Mouse (Mus musculus) B cell, adult 2 months (primary cell): ENCODE measurements around the gene Fgb.

Source experiments
- DNase-seq, 2 experiments: peaks; one replicate each; pipeline ENCODE4 v3.0.0; 2022

The Fgb gene

DNA sequence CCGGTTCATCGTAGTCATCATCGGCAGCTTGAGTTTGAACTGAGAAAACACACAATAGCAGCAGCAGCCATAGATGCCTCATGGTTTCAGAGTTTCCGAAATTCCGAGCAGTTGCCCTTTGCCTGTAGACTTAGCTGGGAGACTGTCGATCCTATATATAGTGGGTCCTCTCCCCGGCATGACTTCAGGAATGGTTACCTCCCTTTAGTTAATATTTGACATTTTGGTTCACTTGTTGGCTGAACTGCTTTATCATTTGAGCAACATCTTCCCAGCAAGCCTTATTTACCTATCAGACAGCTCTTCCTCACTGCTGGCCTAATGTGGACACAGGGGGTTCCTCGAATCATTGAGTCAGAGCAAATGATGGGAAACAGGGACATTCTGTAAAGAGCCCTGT, at the start of gene Fgb:
TSS of gene Fgb (minus strand) at position 184 of the 400 bp plus-strand sequence.
- no peak for DNase-seq

DNA sequence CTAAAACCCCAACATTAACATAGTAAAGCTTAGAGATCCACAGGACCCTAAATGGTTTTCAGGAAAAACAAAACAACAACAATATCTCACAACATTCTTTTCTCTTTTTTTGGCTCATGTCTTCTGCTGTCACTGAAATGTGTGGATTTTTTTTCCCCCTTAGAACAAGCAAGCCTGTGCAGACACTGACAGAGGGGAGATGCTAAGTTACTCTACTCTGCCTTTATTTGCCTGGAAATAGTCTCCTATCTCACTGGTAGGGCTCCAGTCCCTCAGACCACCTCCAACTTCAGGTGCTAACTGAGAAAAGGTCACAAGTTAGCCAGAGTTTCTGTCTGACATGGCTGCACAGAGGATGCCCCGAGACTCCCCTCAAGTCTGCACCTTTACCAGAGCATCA, 49.5 kb upstream of the Fgb start:
- DNase-seq = no peak

DNA sequence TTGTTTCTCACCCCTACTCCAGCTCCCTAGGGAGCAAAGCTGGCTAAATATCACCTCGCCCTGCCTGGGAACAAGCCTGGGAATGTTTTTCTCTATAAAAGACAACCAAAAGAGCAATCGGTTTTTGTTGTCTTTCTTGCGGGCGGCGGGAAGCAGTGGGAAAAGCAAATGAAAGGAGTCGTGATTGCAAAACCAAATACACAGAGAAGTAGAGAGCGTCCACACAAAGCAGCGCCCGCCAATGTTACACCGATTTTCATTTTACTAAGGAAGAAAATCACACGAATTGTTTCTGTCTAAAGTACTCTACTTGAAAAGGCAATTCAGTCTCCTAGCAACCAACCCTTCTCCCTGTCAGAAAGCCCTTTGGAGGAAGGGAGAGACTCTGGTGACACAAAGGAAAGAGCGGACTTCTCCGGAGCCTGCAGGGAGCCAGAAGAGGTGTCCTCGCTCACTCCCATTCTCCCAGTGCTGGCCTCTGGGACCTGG, 48.9 kb upstream of the Fgb start:
- DNase-seq = no peak

DNA sequence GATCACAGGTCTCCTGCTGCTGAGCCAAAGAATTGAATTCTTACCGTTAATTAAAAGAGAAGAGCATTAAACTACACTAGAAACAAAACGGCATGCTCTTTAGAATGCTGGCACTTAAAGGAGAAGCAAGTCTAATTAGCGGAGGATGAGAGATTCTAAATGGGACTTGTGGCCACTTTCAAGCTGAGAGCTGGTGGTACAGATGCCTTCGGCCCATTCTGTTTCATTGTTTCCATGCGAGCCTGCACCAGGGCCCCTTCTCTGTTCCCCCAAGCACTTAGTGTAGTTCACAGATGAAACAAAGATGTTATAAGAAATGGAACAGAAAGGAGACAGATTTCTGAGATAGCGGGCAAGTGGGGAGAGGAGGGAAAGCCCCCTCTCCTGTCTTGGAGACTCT, 47.9 kb upstream of the Fgb start:
- DNase-seq = no peak

DNA sequence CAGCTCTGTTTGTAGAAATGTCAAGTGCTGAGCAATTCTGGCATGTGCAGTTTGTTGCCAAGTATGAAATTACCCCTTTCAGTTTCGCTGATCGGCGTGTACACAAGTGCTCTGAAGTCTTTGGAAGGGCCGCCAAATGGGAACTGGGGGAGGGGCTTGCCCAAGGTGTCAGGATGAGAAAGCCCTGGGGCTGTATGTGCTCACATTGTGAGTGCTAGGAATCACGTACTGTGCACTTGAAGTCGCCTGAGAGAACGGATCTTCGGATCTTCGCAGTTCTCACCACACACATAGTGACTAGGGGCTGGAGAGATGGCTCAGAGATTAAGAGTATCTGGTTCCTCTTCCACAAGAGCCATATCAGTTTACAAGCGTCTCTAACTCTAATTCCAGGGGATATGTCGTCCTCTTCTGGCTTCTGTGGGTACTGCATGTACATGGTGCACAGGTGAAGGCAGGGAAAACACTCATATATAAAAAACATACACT, 30.9 kb upstream of the Fgb start:
- peak; percentile 79 to 81 for DNase-seq

DNA sequence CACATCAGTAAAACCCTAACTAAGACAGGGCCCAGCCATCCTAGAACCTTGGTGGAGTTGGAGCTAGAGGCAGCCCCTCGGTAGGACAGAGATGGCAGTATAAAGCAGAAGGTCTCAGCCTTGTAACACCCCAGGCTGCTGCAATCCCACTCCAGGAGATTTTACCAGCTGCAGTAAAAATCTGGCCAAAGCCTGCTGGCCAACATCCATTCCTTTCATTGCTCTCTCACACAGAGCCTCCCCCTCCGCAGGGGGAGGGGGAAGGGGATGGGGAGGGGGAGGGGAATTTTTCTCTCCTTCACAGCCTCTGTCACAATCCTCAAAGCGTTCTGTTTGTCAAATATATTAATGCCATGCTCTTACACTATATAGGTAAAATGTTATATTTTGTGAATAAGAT, 26.9 kb upstream of the Fgb start:
- no peak for DNase-seq

DNA sequence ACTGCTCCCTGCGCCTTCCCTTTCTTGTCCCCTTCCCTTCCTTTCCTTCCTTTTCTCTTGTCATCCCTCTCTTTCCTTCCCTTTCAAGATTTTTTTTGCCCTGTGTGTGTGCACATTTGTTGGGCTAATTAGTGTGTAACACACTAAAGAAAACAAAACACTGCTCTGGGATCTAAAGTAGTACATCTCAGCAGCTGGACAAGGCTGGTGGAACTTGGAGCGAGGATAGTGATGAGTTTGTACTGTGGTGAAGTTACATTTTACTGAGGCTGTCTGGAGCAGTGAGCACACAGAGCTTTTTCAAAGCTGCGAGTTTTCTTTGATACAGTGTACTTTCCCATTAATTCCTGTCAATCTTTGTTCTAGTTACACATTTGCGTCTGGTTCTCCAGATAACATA, 20.6 kb upstream of the Fgb start:
- DNase-seq = no peak

DNA sequence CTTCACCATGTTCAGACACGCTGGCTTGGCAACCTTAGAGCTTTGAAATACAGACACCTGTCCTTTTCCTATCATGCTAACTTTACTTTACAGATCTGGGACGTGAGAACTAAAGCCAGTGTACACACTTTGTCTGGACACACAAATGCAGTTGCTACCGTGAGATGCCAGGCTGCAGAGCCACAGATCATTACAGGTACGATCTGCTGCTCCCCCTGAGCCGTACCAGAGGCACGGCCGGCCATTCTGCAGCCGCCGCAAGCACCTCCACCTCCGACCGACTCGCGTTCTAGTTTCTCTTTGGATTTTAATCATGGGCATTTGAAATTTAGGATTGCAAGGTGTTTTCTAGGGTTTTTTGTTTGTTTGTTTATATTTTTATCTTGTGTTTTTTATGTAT, 19.2 kb upstream of the Fgb start:
- DNase-seq = no peak

DNA sequence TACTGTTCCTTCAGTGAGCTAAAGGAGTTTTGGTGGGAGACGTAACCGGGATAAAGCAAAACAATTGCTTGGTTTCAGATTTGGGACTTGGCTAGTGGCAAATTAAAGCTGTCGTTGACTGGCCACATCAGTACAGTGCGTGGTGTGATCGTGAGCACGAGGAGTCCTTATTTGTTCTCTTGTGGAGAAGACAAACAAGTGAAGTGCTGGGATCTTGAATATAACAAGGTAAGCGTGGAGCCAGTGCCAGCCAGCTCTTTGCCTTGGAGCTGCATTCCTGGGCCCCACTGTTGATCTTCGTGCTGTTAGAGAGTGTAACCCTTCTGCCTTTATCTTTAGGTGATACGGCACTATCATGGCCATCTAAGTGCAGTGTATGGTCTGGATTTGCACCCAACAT, 18.3 kb upstream of the Fgb start:
- DNase-seq = no peak

DNA sequence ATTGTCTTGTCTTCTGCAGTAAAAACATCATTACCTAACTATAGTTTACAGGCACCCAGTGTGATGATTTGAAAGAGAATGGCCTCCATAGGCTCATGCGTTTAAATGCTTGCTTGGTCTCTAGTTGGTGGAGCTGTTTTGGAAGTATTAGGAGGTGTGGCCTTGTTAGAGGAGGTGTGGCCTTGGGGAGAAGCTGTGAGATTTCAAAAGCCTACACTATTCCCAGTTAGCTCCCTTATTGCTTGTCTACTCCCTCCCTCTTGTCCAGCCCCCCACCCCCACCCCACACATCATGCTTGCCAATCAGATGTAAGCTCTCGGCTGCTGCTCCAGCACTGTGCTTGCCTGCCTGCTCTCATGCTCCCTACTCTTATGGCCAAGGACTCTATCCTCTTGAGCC, 7.4 kb upstream of the Fgb start:
- no peak for DNase-seq

DNA sequence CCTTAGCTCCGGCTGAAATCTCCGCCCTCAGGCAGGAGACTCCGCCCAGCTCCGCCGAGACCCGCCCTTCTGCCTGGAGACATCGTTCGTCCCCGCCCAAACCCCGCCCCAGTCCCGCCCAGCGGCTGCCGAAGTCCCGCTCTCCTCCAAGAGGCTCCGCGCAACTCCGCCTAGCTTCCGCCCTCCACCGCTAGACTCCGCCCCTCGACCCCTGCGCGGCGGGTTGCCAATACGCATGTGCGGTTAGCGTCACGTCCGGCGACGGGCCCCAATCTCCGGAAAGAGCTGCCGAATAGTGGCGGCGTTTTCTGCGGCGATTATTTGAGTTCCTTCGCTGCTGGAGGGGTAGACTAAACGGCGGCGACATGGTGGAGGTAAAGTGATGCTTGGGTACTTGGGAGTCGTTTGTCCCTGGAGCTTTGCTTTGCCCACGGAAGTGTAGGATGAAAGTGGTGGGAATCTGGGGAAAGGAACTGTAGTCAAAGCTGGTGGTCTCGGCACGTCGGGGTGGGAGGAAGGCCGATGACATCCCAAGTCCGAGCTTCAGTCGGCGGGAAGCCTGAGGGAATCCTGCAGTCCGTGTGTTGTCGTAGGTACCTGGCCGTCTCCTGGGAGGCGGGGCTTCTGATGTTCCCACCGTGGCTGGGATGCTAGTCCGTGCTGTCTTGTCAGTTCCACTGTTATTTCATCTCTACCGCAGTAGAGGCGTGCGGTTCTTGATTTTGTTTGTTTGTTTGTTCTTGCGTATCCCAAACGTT, 5.8 kb upstream of the Fgb start, which contains the start of gene Plrg1:
TSS of gene Plrg1 (plus strand) at position 242 of the 758 bp plus-strand sequence.
- DNase-seq = peak; percentile 99

DNA sequence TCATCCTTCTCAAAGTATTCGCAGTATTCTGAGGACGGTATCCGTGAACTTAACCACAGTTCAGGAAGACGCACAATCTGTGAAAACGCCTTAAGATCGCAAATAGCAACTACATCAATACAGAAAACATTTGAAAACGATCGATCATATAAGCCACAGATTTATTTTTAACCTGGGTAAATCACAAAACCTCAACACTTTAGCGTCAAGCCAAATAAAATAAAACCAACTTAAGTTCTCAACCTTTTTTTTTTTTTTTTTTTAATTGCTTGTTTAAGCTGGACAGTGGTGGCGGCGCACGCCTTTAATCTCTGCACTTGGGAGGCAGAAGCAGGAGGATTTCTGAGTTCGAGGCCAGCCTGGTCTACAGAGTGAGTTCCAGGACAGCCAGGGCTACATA, 5.1 kb upstream of the Fgb start:
- no peak for DNase-seq

DNA sequence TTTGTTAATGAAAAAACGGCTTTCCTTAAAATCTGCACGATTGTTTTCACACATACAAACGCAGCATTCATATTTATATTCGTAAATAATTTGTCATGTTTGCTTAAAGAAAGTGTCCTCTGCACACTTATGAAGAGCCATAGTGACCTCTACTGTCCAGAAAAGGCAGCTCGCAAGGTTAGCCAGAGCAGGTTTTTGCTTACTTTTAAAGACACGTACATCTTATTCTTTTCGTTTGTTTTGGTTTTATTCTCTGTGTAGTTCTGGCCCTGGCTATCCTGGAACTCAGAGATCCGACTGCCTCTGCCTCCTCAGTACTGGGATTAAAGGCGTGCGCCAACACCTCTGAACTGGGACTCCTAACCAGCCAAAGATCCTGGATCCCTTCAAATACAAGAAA, 4.1 kb upstream of the Fgb start:
- DNase-seq = peak; percentile 39 to 40

DNA sequence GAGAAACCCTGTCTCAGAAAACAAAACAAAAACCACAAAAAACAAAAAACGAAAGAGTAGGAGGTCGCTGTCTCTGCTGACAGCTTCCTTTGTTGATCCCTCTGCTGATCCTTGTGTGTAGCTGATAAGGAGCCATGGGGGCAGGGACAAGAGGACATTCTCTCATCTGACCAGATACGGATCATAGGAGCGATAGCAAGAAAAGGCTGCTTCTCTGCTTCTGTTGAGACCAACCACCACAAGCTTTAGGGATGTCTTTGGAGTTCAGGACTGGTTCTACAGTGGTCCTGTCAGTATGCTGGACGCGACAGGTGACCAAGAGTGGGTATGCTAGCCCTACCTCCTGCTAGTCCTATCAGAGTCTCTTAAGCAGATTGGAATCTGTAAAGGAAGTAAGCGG, 3.5 kb upstream of the Fgb start:
- DNase-seq = no peak

DNA sequence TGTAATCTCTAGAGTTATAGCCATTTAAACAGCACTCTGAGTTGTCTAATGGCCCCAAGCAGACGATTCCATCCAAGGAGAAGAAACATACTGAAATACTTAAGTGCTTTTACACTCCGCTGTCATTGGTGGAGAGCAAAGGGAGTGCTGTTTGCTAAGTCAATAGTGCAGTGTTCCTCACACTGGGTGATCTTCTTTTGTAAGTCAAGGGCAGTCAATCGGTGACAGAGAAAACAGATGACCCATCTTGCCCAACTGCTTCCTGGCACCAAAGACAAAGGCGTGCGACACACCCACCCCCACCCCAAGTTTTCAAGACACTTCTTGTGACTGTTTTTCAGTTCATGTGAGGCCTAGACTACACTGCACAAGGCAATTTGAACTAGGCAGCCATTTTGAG, 2.4 kb upstream of the Fgb start:
- no peak for DNase-seq

DNA sequence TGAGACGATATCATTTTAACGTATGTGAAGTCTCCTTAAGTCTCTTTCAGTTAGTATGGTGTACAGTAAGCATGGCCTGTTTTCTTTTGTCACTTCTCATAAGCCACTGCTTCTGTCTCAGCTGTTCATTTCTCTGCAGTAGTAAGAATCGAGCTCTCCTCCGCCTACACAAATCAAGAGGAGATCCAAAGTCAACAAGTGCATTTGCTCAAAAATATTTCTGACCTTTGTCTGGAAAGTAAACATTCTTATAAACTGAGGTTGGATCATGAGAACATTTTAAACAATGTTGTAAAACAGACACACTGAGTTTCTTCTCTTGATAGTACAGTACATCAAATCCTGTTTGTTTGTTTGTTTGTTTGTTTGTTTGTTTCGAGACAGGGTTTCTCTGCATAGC, 998 bp upstream of the Fgb start:
- no peak for DNase-seq

DNA sequence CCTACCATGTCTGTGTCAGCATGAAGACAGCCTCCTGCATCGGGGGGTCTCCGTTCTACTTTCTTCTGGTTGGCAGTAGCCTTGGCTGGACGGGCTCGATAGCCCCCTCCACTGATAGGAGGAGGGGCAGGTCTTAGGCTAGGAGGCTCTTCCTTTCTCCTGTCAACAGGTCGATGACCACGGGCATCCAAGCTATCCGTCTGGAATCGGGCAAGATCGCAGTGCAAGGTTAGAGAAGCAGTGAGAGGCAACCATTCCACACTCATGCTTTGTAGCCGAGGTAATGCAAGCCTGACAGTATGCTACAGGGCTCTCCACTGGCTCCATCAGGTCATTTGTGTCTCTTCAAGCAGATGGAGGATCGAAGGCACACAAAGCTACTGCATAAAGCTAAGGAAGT, 3.0 kb downstream of the Fgb start:
- no peak for DNase-seq

DNA sequence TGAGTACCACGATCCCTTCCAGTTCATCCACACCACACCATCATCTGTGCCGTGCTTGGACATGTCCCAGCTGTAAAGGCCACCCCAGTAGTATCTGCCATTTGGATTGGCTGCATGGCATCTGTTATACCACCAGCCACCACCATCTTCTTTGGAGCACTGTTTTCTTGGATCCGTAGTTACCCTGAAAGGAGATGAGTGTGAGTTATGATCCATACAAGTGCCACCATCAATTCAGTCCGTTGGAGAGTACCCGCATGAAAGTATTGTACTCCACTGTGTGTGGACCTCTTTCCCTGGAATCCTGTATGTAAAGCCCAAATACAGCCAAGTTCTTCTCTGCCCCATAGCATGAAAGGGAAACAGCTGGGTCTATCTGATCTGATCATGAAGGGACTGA, 7.2 kb downstream of the Fgb start:
- DNase-seq = no peak

DNA sequence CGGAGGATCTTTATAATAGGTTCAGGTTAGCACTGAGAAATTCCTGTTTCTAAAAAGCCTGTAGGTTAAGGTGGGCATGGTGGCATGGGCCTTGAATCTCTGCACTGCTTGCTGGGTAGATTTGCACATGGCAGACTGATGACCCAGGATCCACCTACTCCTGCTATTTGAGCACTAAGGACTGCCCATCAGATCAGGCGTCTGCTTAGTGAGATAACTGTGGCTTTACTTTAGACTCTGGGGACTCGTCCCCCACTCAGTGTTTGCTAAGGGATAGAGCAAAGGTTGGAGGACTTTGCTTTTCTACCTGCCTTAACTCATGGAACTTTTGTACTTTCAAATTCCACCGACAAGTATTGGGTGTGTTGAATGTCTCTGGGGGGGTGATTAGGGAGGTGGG, 10.0 kb downstream of the Fgb start:
- DNase-seq = no peak

DNA sequence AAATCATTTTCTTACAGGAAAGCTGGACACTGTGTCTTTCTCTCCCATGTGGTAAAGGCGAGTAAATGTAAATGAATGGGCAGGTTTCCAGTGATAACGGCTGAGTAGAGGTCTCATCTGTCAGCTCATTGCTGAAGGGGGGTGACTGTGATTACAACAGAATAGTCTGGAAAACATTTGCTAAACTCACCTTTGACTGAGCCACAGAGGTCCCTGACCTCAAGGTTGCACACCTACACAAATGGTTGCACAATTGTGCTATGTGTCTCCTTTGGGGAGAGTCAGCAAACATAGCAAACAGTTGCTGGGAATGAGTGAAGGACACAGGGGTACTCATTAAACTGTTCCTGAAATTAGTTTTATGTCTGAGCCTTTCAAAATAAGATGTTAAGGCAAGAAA, 10.8 kb downstream of the Fgb start:
- DNase-seq = no peak

DNA sequence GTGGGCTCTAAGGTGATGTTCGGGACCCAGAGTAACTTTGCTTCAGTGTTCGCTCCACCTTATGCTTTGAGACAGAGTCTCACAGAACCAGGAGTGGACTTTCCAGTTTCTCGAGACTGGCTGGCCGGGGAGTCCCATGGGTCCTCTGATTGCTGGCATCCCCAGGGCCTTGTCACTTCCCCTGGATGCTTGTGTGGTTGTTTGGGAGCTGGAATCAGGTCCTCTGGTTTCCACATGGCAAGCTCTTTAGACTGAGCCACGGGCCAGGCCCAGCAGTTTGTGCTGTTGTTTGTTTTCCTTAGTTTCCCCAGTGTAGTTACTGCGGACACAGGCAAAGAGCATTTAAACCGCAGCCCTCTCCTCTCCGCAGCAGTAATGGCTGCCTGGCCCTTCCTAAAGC, 15.9 kb downstream of the Fgb start:
- DNase-seq = no peak

DNA sequence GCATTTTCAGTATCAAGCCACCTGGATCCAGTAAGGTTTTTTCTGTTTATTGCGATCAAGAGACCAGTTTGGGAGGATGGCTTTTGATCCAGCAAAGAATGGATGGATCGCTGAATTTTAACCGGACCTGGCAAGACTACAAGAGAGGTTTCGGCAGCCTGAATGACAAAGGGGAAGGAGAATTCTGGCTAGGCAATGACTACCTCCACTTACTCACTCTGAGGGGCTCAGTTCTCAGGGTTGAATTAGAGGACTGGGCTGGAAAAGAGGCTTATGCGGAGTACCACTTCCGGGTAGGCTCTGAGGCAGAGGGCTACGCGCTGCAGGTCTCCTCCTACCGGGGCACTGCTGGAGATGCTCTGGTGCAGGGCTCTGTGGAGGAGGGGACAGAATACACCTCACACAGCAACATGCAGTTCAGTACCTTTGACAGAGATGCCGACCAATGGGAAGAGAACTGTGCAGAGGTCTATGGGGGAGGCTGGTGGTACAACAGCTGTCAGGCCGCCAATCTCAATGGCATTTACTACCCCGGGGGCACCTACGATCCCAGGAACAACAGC, 16.8 kb downstream of the Fgb start:
- DNase-seq = no peak

DNA sequence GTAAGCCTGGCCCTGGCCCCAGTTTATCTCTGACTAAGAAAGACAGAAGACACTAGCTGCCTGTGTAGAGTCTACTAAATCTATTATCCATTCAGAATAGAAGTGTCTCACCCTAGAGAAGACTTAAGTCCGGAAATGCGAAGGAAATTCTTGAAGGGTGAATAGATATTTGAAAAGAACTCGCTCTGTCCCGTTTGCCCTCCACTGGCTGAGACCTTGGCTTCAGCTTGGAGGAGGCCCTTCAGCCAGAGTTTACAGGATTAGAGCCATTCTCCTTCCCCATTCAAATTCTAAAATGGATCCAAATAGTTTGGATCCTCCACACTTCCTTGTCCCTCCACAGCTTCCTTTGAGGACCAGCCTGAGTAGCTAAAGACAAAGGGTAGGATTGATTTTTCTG, 19.3 kb downstream of the Fgb start:
- DNase-seq = no peak

DNA sequence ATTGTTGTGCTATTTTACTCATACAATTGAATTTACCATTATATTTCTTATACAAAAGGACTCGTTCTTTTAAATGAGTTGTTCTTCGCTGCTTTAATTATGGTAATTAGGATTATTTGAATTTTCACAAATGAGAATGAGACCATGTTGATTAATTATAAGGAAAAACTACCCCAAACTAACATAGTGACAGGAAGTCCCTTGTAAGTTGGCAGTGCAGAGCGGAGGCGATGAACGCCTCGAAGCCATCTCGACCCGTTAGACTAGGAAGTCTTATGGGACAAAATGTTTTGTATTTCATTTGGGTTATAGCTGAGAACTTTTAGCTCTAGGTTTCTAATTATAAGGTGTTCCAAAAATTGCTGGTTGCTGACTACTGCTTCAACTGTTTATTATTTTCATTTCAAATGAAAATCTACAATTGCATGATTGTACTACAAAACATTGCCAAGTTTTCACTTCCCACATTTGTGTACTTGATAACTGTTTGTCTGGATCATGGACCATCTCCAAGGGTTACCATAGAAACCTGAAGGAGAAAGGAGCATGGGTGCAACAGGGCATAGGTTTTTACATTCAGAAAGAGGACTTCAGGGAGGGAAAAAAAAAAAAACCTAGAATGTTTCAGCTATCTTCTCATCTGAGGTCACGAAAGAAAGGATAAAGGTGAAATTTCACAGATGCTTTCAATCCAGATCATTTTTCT, 22.0 kb downstream of the Fgb start:
- DNase-seq = no peak
